Mouse (Mus musculus) lung, postnatal 0 days (tissue): ENCODE data around the gene Creg1.

Experiments
- CTCF ChIP-seq: IDR thresholded peaks from 2 replicates; pipeline ENCODE4 v1.5.1; 2016; ENCODE audit warnings: antibody characterized with exemption, mild to moderate bottlenecking
- EP300 ChIP-seq: IDR thresholded peaks from 2 replicates; pipeline ENCODE4 v1.6.1; 2016; ENCODE audit warnings: antibody characterized with exemption, mild to moderate bottlenecking, control low read depth

GRCm38 (mm10) chr1:165803107-165803506 lies 39.6 kb downstream of the Creg1 start:
- no peak for TF ChIP-seq CTCF
- no peak for TF ChIP-seq EP300
